Mouse (Mus musculus) embryonic facial prominence, embryonic 14.5 days (tissue): ENCODE measurements around the gene Hcar1. TPM values are rescaled to one million over a fixed set of nuclear protein-coding genes. Genes with fewer than 3 reads are reported as not detected.

Source experiments
- ATAC-seq: fragments of 200-750 bp; cut with Nextera tagmentation; 2 replicates; pipeline ENCODE4 v1.8.0; 2017; ENCODE audit warnings: low read depth, moderate number of reproducible peaks, moderate TSS enrichment
- DNase-seq: peaks from one replicate; pipeline ENCODE4 v3.0.0-alpha.2; 2015; ENCODE audit warnings: low spot score
- H3K27ac ChIP-seq: fragments of 300-500 bp; sonication (generic); replicated peaks from 2 replicates; pipeline ENCODE4 v1.5.1; 2014; ENCODE audit warnings: low read depth, mild to moderate bottlenecking, low read length, moderate library complexity
- H3K27me3 ChIP-seq: fragments of 300-500 bp; sonication (generic); replicated peaks from 2 replicates; pipeline ENCODE4 v1.6.1; 2014; ENCODE audit warnings: low read length; ENCODE audit not compliant: control insufficient read depth, insufficient read depth
- H3K36me3 ChIP-seq: fragments of 300-500 bp; sonication (generic); 2 replicates; pipeline ENCODE4 v1.6.1; 2014; ENCODE audit warnings: low read length, mixed read lengths; ENCODE audit not compliant: control insufficient read depth, insufficient read depth
- H3K4me1 ChIP-seq: fragments of 300-500 bp; sonication (generic); 2 replicates; pipeline ENCODE4 v1.6.1; 2014; ENCODE audit warnings: antibody characterized with exemption, low read length; ENCODE audit not compliant: control insufficient read depth, insufficient read depth
- H3K4me2 ChIP-seq: fragments of 300-500 bp; sonication (generic); 2 replicates; pipeline ENCODE4 v1.6.1; 2014; ENCODE audit warnings: low read depth, mild to moderate bottlenecking, low read length, moderate library complexity, mixed read lengths
- H3K4me3 ChIP-seq: fragments of 300-500 bp; sonication (generic); 2 replicates; pipeline ENCODE4 v1.5.1; 2014; ENCODE audit warnings: low read depth, mild to moderate bottlenecking, low read length
- H3K9ac ChIP-seq: fragments of 300-500 bp; sonication (generic); 2 replicates; pipeline ENCODE4 v1.6.1; 2014; ENCODE audit warnings: low read depth, mild to moderate bottlenecking, low read length, moderate library complexity, mixed read lengths
- H3K9me3 ChIP-seq: fragments of 300-500 bp; sonication (generic); 2 replicates; pipeline ENCODE4 v1.6.1; 2016; ENCODE audit warnings: low read length; ENCODE audit not compliant: control insufficient read depth
- WGBS: fragments of 180-500 bp; shearing (Covaris S2); extraction: QIAGEN DNeasy Blood & Tissue Kit; methylation state at CpG from one replicate; pipeline ENCODE4 v1.1.7; 2014; 5-methylcytosine and 5-hydroxymethylcytosine counted together
- polyA plus RNA-seq: library from polyadenylated mRNA; unstranded; fragments of >200 nt; fragmentation: Nextera tagmentation; extraction: Ambion mirVana; gene quantifications from 2 replicates; pipeline ENCODE4 v1.2.1, GENCODE M21; 2014

Hcar1 gene
- polyA plus RNA-seq, 1 experiment from 2014 or later = 2.3 TPM

DNA sequence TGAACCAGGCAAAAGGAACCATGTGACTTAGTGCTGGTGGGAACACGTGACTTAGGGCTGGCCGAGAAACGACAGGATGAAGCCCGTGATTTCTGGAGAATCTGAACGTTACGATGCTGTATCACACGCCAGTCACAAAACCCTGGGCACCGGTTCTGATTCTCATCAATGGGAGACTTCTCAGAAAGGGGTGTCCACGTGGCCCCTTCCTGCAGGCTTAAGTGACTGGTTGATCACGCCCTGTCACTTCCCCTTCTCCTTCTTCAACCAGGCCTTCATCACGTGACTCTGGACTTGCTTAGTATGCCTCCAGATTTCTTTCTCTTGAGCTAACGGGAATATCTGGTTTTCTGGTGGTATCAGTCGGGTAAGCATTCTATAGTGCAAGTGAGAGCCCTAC is 17.5 kb upstream of the Hcar1 start:
- H3K27me3 ChIP-seq = no peaks in the 10 kb centered on the region
- no peak overlapping the region for H3K27ac ChIP-seq
- H3K4me3 ChIP-seq = no peak overlapping the region
- H3K9me3 ChIP-seq = no peaks in the 10 kb centered on the region
- 0 out of 2 replicates have a peak, but pooled peaks cover 3% of the 10 kb centered on the region for H3K4me1 ChIP-seq
- no peak for ATAC-seq
- WGBS = 80% methylated on average over 13 of the region's 13 CpGs
- DNase-seq = peak; percentile 29
- no peaks in the 10 kb centered on the region for H3K36me3 ChIP-seq
- no peak overlapping the region for H3K9ac ChIP-seq
- no peak overlapping the region for H3K4me2 ChIP-seq

DNA sequence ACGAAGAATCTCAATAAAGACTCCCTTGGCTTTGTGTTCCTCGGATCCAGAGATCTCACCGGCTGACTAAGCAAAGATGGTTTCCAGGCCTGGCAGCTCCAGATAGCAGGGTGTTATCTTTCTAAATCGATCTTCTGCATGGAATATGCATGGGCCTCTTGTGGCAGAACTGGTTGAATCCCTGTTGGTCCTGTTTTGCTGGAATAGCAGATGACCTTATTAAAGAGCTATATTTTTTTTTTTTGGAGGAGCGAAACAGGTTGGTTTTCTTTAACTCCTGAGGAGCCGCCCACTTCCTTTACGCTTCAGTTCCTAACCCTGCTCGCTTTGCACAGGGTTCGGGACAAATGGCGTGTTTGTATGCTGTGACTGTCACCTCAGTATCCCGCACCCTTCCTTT is 16.6 kb upstream of the Hcar1 start:
- no peak overlapping the region for H3K9ac ChIP-seq
- H3K4me3 ChIP-seq = no peak overlapping the region
- peak; percentile 62 for DNase-seq
- ATAC-seq = 0 out of 2 replicates have a peak, but pooled peaks have one; percentile 53
- H3K27me3 ChIP-seq = no peaks in the 10 kb centered on the region
- peak overlapping the region; percentile 48 for H3K27ac ChIP-seq
- H3K4me2 ChIP-seq = no peak overlapping the region
- H3K4me1 ChIP-seq = 0 out of 2 replicates have a peak, but pooled peaks cover 3% of the 10 kb centered on the region
- no peaks in the 10 kb centered on the region for H3K9me3 ChIP-seq
- 72% methylated on average over 11 of the region's 11 CpGs for WGBS
- no peaks in the 10 kb centered on the region for H3K36me3 ChIP-seq

DNA sequence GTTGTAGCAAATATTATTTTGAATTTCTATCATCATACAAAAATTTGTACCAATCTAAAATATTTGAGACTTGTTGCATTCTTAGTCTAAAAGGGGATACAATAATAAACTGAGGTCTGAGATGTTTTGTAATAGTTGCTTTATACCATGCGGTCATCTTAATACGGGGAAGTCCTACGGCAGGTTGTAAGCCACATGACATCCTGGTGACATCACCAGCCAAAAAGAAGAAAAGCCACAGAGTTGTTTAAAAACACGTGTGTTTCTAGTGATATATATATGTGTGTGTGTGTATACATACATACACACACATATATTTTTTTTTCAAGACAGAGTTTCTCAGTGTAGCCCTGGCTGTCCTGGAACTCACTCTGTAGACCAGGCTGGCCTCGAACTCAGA is 13.7 kb upstream of the Hcar1 start:
- Histone ChIP-seq H3K4me2 (no peak overlapping the region), H3K4me1 (0 out of 2 replicates have a peak, but pooled peaks cover 3% of the 10 kb centered on the region), H3K9me3 (no peaks in the 10 kb centered on the region), H3K4me3 (no peak overlapping the region), H3K36me3 (no peaks in the 10 kb centered on the region), H3K27me3 (no peaks in the 10 kb centered on the region), H3K27ac (no peak overlapping the region), H3K9ac (no peak overlapping the region)
- 90% methylated on average over 5 of the region's 5 CpGs for WGBS
- DNase-seq (no peak), ATAC-seq (no peak)

DNA sequence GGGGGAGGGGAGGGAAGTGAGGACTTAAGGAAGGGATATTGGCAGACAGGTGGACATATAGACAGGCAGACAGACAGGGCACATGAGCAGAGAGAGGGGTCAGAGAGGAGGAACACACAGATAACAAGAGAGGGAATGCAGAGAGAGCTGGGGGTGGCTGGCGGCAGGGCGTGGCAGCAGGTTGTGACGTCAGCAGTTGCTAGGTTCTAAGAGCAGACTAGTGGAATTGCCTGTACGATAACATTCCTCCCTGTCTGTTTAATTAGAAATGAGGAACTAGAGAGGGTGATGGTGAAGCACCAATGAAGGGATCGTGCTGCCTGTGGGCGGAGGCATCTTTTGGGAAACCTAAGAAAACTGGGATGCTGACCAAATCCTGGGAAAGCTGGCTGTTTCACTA is 11.8 kb upstream of the Hcar1 start:
- no peaks in the 10 kb centered on the region for H3K27me3 ChIP-seq
- no peak overlapping the region for H3K9ac ChIP-seq
- DNase-seq (no peak), ATAC-seq (no peak)
- H3K36me3 ChIP-seq = no peaks in the 10 kb centered on the region
- H3K4me2 ChIP-seq = no peak overlapping the region
- H3K4me3 ChIP-seq = no peak overlapping the region
- H3K4me1 ChIP-seq = 0 out of 2 replicates have a peak, but pooled peaks cover 3% of the 10 kb centered on the region
- no peak overlapping the region for H3K27ac ChIP-seq
- H3K9me3 ChIP-seq = no peaks in the 10 kb centered on the region
- 46% methylated on average over 6 of the region's 6 CpGs for WGBS

DNA sequence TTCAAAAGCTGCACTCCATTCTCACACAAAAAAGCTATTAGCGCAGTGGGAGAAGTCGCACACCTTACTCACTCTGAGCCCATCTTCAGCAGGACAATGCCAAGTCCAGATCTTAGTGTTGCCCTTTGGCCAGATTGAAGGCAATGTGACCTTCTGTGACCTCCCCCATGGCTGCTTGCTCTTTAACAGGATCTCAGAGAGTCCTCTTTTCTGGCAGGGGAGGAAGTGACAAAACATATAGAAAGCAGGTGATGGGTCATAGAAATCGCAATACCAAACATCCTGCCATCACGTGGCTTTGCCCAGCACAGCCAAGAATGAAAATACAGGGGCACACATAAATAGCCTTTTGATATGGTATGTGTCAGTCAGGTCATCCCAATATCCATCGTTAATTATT is 11.2 kb upstream of the Hcar1 start:
- DNase-seq (no peak), ATAC-seq (no peak)
- no peak overlapping the region for H3K27ac ChIP-seq
- no peak overlapping the region for H3K4me2 ChIP-seq
- 0 out of 2 replicates have a peak, but pooled peaks cover 3% of the 10 kb centered on the region for H3K4me1 ChIP-seq
- no peaks in the 10 kb centered on the region for H3K9me3 ChIP-seq
- H3K4me3 ChIP-seq = no peak overlapping the region
- no peaks in the 10 kb centered on the region for H3K36me3 ChIP-seq
- H3K9ac ChIP-seq = no peak overlapping the region
- 79% methylated on average over 5 of the region's 5 CpGs for WGBS
- no peaks in the 10 kb centered on the region for H3K27me3 ChIP-seq

DNA sequence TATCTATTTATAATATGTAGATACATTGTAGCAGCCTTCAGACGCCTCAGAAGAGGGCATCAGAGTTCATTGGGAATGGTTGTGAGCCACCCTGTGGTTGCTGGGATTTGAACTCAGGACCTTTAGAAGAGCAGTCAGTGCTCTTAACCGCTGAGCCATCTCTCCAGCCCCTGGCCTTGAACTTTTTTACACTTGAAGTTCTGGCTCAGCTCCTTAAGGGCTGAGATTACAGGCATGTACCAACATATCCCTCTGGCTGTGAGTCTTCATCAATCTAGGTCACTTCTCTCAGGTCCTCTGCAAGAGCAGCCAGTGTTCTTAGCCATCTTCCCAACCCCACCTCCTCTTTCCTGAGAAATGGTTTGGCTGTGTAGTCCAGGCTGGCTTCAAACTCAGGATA is 10.5 kb upstream of the Hcar1 start:
- 0 out of 2 replicates have a peak, but pooled peaks cover under 1% of the 10 kb centered on the region for H3K4me1 ChIP-seq
- H3K27ac ChIP-seq = no peak overlapping the region
- 61% methylated on average over 2 of the region's 2 CpGs for WGBS
- no peaks in the 10 kb centered on the region for H3K9me3 ChIP-seq
- DNase-seq = no peak
- no peak overlapping the region for H3K4me2 ChIP-seq
- H3K4me3 ChIP-seq = no peak overlapping the region
- no peak overlapping the region for H3K9ac ChIP-seq
- H3K27me3 ChIP-seq = no peaks in the 10 kb centered on the region
- no peaks in the 10 kb centered on the region for H3K36me3 ChIP-seq
- ATAC-seq = no peak

DNA sequence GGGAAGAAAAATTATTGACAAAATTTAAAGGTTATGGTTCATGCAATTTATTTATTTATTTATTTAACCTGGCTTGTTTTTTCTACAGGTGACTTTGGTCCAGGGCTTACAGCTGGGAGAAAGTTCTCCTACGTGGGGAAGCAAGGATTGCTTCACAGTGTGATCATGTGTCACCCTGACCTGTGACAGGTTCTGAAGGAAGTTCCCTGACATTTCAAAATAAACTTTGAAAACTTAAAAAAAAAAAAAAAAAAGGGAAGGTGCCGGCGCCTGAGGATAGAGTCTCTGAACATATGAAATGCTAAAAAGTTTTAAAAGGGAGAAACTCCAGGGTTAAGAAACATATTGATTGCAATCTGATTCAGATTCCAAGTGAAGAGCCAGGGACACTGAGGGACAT is 6.5 kb upstream of the Hcar1 start:
- H3K27ac ChIP-seq = no peak overlapping the region
- H3K27me3 ChIP-seq = no peaks in the 10 kb centered on the region
- no peaks in the 10 kb centered on the region for H3K9me3 ChIP-seq
- H3K36me3 ChIP-seq = no peaks in the 10 kb centered on the region
- ATAC-seq (no peak), DNase-seq (no peak)
- no peak overlapping the region for H3K4me2 ChIP-seq
- no peak overlapping the region for H3K9ac ChIP-seq
- H3K4me1 ChIP-seq = no peaks in the 10 kb centered on the region
- no peak overlapping the region for H3K4me3 ChIP-seq
- WGBS = 65% methylated on average over 3 of the region's 3 CpGs

DNA sequence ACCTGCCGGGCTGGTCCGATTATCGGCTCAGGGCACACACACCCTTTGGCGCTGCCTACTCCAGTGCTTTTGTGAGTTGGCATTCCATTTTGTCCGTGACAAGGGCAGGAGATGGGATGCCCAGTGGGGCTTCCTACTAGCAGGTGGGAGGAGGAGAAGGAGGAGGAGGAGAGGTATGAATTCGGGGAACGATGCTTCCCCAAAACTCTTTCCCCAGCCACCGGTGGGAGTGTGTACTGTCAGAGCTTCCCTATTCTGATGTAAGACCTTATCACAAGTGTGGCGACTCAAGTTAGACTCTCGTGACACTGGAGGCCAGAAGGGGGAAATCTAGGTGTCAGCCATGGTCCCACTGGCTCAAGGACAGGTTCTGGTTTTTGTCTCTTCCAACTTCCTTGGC is 4.5 kb upstream of the Hcar1 start:
- H3K36me3 ChIP-seq = no peaks in the 10 kb centered on the region
- WGBS = 70% methylated on average over 9 of the region's 10 CpGs
- DNase-seq (no peak), ATAC-seq (no peak)
- no peaks in the 10 kb centered on the region for H3K27me3 ChIP-seq
- H3K4me1 ChIP-seq = peaks cover 9% of the 10 kb centered on the region; the same call in 1 of the 2 replicates
- H3K9ac ChIP-seq = no peak overlapping the region
- H3K27ac ChIP-seq = no peak overlapping the region
- H3K9me3 ChIP-seq = no peaks in the 10 kb centered on the region
- H3K4me3 ChIP-seq = no peak overlapping the region
- no peak overlapping the region for H3K4me2 ChIP-seq

DNA sequence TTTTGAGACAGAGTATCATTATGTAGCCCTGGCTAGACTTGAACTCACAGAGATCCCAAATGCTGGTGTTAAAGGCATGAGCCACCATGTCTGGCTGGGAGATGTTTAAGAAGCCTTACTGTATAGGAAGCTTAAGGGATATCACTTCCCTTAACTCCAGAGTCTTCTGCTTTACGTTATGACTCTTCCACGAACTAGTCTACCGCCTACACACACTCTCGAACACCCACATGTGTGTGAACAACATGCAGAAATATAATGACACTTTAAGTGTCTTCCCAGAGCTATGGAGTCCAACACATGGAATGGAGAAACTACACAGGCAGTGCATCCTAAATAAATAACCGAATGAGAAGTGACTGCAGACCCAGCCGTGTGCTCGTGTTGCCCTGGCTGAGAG is 4.1 kb upstream of the Hcar1 start:
- Histone ChIP-seq H3K4me1 (peaks cover 9% of the 10 kb centered on the region; the same call in 1 of the 2 replicates), H3K9ac (no peak overlapping the region), H3K27me3 (no peaks in the 10 kb centered on the region), H3K4me3 (no peak overlapping the region), H3K36me3 (no peaks in the 10 kb centered on the region), H3K27ac (no peak overlapping the region), H3K4me2 (no peak overlapping the region), H3K9me3 (no peaks in the 10 kb centered on the region)
- DNase-seq = no peak
- no peak for ATAC-seq
- WGBS = 75% methylated on average over 7 of the region's 7 CpGs
